Mouse (Mus musculus): Measurements from ENCODE around the gene Hecw1. TPM values are rescaled to one million over a fixed set of nuclear protein-coding genes. Genes with fewer than 3 reads are reported as not detected.

Gene Hecw1
- under 1 TPM in 1 of 2 experiments, not detected in 1; 0.10 TPM for total RNA-seq (2021)
- polyA plus RNA-seq (2012; rRNA removed) = not detected in 2 replicates
- long read RNA-seq = 0 reads

GRCm38 (mm10) chr13:14522906-14523269 lies at the start of gene Hecw1:
Gene Hecw1, minus strand, starts transcription at chr13:14523228.
- no peak for DNase-seq

GRCm38 (mm10) chr13:14561336-14561735 lies 38.3 kb upstream of the Hecw1 start:
- no peak for DNase-seq

- DNase-seq = no peak
Observed at GRCm38 (mm10) chr13:14552628-14553027, 29.6 kb upstream of the Hecw1 start.

- no peak for DNase-seq
Observed at GRCm38 (mm10) chr13:14542860-14543259, 19.8 kb upstream of the Hecw1 start.

- DNase-seq = no peak
Observed at GRCm38 (mm10) chr13:14522128-14522905, 711 bp downstream of the Hecw1 start.

GRCm38 (mm10) chr13:14521746-14522127 lies 1.3 kb downstream of the Hecw1 start:
- DNase-seq = no peak

- no peak for DNase-seq
Observed at GRCm38 (mm10) chr13:14519605-14520004, 3.4 kb downstream of the Hecw1 start.

GRCm38 (mm10) chr13:14517478-14517877 lies 5.5 kb downstream of the Hecw1 start:
- DNase-seq = no peak

GRCm38 (mm10) chr13:14515106-14515505 lies 7.9 kb downstream of the Hecw1 start:
- no peak for DNase-seq

- DNase-seq = no peak
Observed at GRCm38 (mm10) chr13:14513934-14514333, 9.1 kb downstream of the Hecw1 start.

GRCm38 (mm10) chr13:14506765-14507164 lies 16.3 kb downstream of the Hecw1 start:
- DNase-seq = no peak

- no peak for DNase-seq
Observed at GRCm38 (mm10) chr13:14500251-14500650, 22.8 kb downstream of the Hecw1 start.

GRCm38 (mm10) chr13:14498780-14499179 lies 24.2 kb downstream of the Hecw1 start:
- DNase-seq = no peak

- DNase-seq = no peak
Observed at GRCm38 (mm10) chr13:14496954-14497353, 26.1 kb downstream of the Hecw1 start.

- no peak for DNase-seq
Observed at GRCm38 (mm10) chr13:14487812-14488211, 35.2 kb downstream of the Hecw1 start.

- no peak for DNase-seq
Observed at GRCm38 (mm10) chr13:14471121-14471520, 51.9 kb downstream of the Hecw1 start.

GRCm38 (mm10) chr13:14467517-14467916 lies 55.5 kb downstream of the Hecw1 start:
- no peak for DNase-seq

- no peak for DNase-seq
Observed at GRCm38 (mm10) chr13:14461036-14461435, 62.0 kb downstream of the Hecw1 start.

- no peak for DNase-seq
Observed at GRCm38 (mm10) chr13:14457043-14457442, 66.0 kb downstream of the Hecw1 start.

- DNase-seq = no peak
Observed at GRCm38 (mm10) chr13:14439540-14439939, 83.5 kb downstream of the Hecw1 start.

GRCm38 (mm10) chr13:14428845-14429553 lies 94.0 kb downstream of the Hecw1 start:
- DNase-seq = no peak

GRCm38 (mm10) chr13:14424836-14425235 lies 98.2 kb downstream of the Hecw1 start:
- no peak for DNase-seq

GRCm38 (mm10) chr13:14413405-14413804 lies 109.6 kb downstream of the Hecw1 start:
- no peak for DNase-seq
